Mouse (Mus musculus) G1E (cell line): ENCODE measurements around the gene Ahcyl2.

Experiments used
- CTCF ChIP-seq: IDR thresholded peaks from 2 replicates; pipeline ENCODE4 v1.5.1; 2012; ENCODE audit warnings: low read depth, low read length, inconsistent platforms, mixed read lengths
- POLR2AphosphoS5 ChIP-seq: IDR thresholded peaks from 2 replicates; pipeline ENCODE4 v1.6.1; 2012; ENCODE audit warnings: low read depth, low read length, inconsistent platforms; ENCODE audit not compliant: insufficient replicate concordance
- TAL1 ChIP-seq: conservative IDR thresholded peaks from 2 replicates; pipeline ENCODE4 v1.6.1; 2012; ENCODE audit warnings: low read depth, low read length, inconsistent platforms, mixed read lengths

- TF ChIP-seq POLR2AphosphoS5 (no peak), CTCF (no peak), TAL1 (no peak)
Observed at GRCm38 (mm10) chr6:29794582-29794981, 26.8 kb downstream of the Ahcyl2 start.
